Mouse (Mus musculus): ENCODE measurements around the gene Nmt1.

GRCm38 (mm10) chr11:103116008-103116818, 88.2 kb downstream of the Nmt1 start, which contains the start of gene Hexim1:
- TF ChIP-seq EP300 (IDR thresholded peaks at IDR 0.05) (no peak), CTCF (IDR thresholded peaks at IDR 0.05) (no peak)
